Mouse (Mus musculus) Muller cell, postnatal 12 days (primary cell): ENCODE results near the gene Zkscan2.

Source experiments
- DNase-seq: peaks from one replicate; pipeline ENCODE4 v3.0.0-alpha.2; 2015; ENCODE audit errors: inconsistent ontology term

The Zkscan2 gene

GRCm38 (mm10) chr7:123500239-123501219, at the start of gene Zkscan2:
Gene Zkscan2, minus strand, starts transcription at chr7:123500449.
- DNase-seq = peak; percentile 96

- no peak for DNase-seq
Observed at GRCm38 (mm10) chr7:123529190-123529589, 28.9 kb upstream of the Zkscan2 start.

GRCm38 (mm10) chr7:123525761-123526160, 25.5 kb upstream of the Zkscan2 start:
- no peak for DNase-seq

- peak; percentile 33 for DNase-seq
Observed at GRCm38 (mm10) chr7:123524218-123524861, 24.1 kb upstream of the Zkscan2 start.

- DNase-seq = no peak
Observed at GRCm38 (mm10) chr7:123507946-123508345, 7.7 kb upstream of the Zkscan2 start.

- DNase-seq = no peak
Observed at GRCm38 (mm10) chr7:123503358-123503757, 3.1 kb upstream of the Zkscan2 start.

- no peak for DNase-seq
Observed at GRCm38 (mm10) chr7:123499481-123500238, 589 bp downstream of the Zkscan2 start.

GRCm38 (mm10) chr7:123487703-123488102, 12.5 kb downstream of the Zkscan2 start:
- DNase-seq = no peak

GRCm38 (mm10) chr7:123467961-123468360, 32.3 kb downstream of the Zkscan2 start:
- DNase-seq = no peak

GRCm38 (mm10) chr7:123465692-123466387, 34.4 kb downstream of the Zkscan2 start:
- peak; percentile 63 for DNase-seq

GRCm38 (mm10) chr7:123463569-123463968, 36.7 kb downstream of the Zkscan2 start:
- no peak for DNase-seq

- DNase-seq = no peak
Observed at GRCm38 (mm10) chr7:123462070-123462501, 38.2 kb downstream of the Zkscan2 start, which contains the start of gene Aqp8. Gene Aqp8, plus strand, starts transcription at chr7:123462291.

- DNase-seq = no peak
Observed at GRCm38 (mm10) chr7:123461316-123461715, 38.9 kb downstream of the Zkscan2 start.

GRCm38 (mm10) chr7:123459247-123459646, 41.0 kb downstream of the Zkscan2 start:
- no peak for DNase-seq

- DNase-seq = no peak
Observed at GRCm38 (mm10) chr7:123458309-123458708, 41.9 kb downstream of the Zkscan2 start.

- DNase-seq = peak; percentile 14
Observed at GRCm38 (mm10) chr7:123455088-123455487, 45.2 kb downstream of the Zkscan2 start.

- DNase-seq = no peak
Observed at GRCm38 (mm10) chr7:123453066-123453465, 47.2 kb downstream of the Zkscan2 start.

- no peak for DNase-seq
Observed at GRCm38 (mm10) chr7:123452551-123452950, 47.7 kb downstream of the Zkscan2 start.

GRCm38 (mm10) chr7:123450515-123450914, 49.7 kb downstream of the Zkscan2 start:
- no peak for DNase-seq

GRCm38 (mm10) chr7:123449676-123450075, 50.6 kb downstream of the Zkscan2 start:
- DNase-seq = no peak

GRCm38 (mm10) chr7:123448794-123449193, 51.5 kb downstream of the Zkscan2 start:
- DNase-seq = no peak
